Mouse (Mus musculus) MEL (cell line): ENCODE results near the gene Dusp5. TPM values are rescaled to one million over a fixed set of nuclear protein-coding genes. Genes with fewer than 3 reads are reported as not detected.
A peak's percentile ranks its signal among the peaks of the same experiment; 100 is the strongest.

Source experiments
- DNase-seq: peaks from one replicate; pipeline ENCODE4 v3.0.0; 2011; ENCODE audit warnings: low read depth, low spot score
- H3K27ac ChIP-seq: 2 replicates; pipeline ENCODE4 v1.5.1; 2012; ENCODE audit warnings: low read depth, mild to moderate bottlenecking, control low read depth, low read length, moderate library complexity; ENCODE audit not compliant: control insufficient read depth
- H3K27me3 ChIP-seq, 2 experiments: fragments of 150-350 bp in 1 of 2; sonication (generic) in 1 of 2; 2 replicates each; pipeline ENCODE4 v1.6.1; 2012; ENCODE audit warnings: low read length in 2 of 2, mild to moderate bottlenecking in 2 of 2, improper control_type of control experiment in 1 of 2, moderate library complexity in 1 of 2; ENCODE audit not compliant: insufficient read depth in 2 of 2, control insufficient read depth in 1 of 2
- H3K36me3 ChIP-seq, 2 experiments: 2 replicates each; pipeline ENCODE4 v1.6.1; 2012 to 2014; ENCODE audit warnings: low read length in 2 of 2, improper control_type of control experiment in 1 of 2, inconsistent platforms in 1 of 2, mild to moderate bottlenecking in 1 of 2; ENCODE audit not compliant: insufficient read depth in 2 of 2, control insufficient read depth in 1 of 2
- H3K4me1 ChIP-seq, 2 experiments: fragments of 150-350 bp in 1 of 2; sonication (generic) in 1 of 2; 2 replicates each; pipeline ENCODE4 v1.6.1; 2012; ENCODE audit warnings: low read length in 2 of 2, improper control_type of control experiment in 1 of 2, mild to moderate bottlenecking in 1 of 2; ENCODE audit not compliant: insufficient read depth in 2 of 2, control insufficient read depth in 1 of 2
- H3K4me3 ChIP-seq, 2 experiments: fragments of 150-350 bp in 1 of 2; sonication (generic) in 1 of 2; 2 replicates each; pipeline ENCODE4 v1.5.1; 2012; ENCODE audit warnings: low read depth in 2 of 2, low read length in 2 of 2, mild to moderate bottlenecking in 2 of 2, moderate library complexity in 2 of 2, control low read depth in 1 of 2, improper control_type of control experiment in 1 of 2; ENCODE audit not compliant: control insufficient read depth in 1 of 2, insufficient read depth in 1 of 2
- H3K79me2 ChIP-seq: 2 replicates; pipeline ENCODE4 v1.6.1; 2012; ENCODE audit warnings: mild to moderate bottlenecking, low read length, moderate library complexity; ENCODE audit not compliant: control insufficient read depth, poor library complexity, insufficient read depth
- H3K9ac ChIP-seq: 2 replicates; pipeline ENCODE4 v1.6.1; 2012; ENCODE audit warnings: low read depth, mild to moderate bottlenecking, control low read depth, low read length, moderate library complexity; ENCODE audit not compliant: control insufficient read depth, poor library complexity, severe bottlenecking
- H3K9me3 ChIP-seq: fragments of 150-350 bp; sonication (generic); replicated peaks from 2 replicates; pipeline ENCODE4 v1.6.1; 2012; ENCODE audit warnings: mild to moderate bottlenecking, low read length, improper control_type of control experiment, moderate library complexity; ENCODE audit not compliant: insufficient read depth
- CHD1 ChIP-seq: IDR thresholded peaks from 2 replicates; pipeline ENCODE4 v1.6.1; 2012; ENCODE audit warnings: low read depth, mild to moderate bottlenecking, inconsistent platforms, low read length, improper control_type of control experiment
- CHD2 ChIP-seq: IDR thresholded peaks from 2 replicates; pipeline ENCODE4 v1.6.1; 2011; ENCODE audit warnings: low read length, improper control_type of control experiment
- CTCF ChIP-seq, 3 experiments: IDR thresholded peaks in 2 of 3; conservative IDR thresholded peaks in 1 of 3; 2 replicates each; pipeline ENCODE4 v1.5.1; 2011 to 2012; ENCODE audit warnings: low read length in 3 of 3, low read depth in 2 of 3, mild to moderate bottlenecking in 2 of 3, improper control_type of control experiment in 1 of 3, inconsistent platforms in 1 of 3, mixed read lengths in 1 of 3, moderate library complexity in 1 of 3; ENCODE audit not compliant: control insufficient read depth in 1 of 3, insufficient read depth in 1 of 3, poor library complexity in 1 of 3, severe bottlenecking in 1 of 3
- E2F4 ChIP-seq: IDR thresholded peaks from 2 replicates; pipeline ENCODE4 v1.6.1; 2011; ENCODE audit warnings: low read depth, low read length, improper control_type of control experiment, borderline replicate concordance
- ELF1 ChIP-seq: IDR thresholded peaks from 2 replicates; pipeline ENCODE4 v1.6.1; 2014; ENCODE audit warnings: low read depth, mild to moderate bottlenecking, inconsistent platforms, low read length, improper control_type of control experiment, moderate library complexity
- EP300 ChIP-seq, 2 experiments: IDR thresholded peaks; 2 replicates each; pipeline ENCODE4 v1.6.1; 2011; ENCODE audit warnings: improper control_type of control experiment in 2 of 2, low read length in 2 of 2, low read depth in 1 of 2, mild to moderate bottlenecking in 1 of 2
- ETS1 ChIP-seq: IDR thresholded peaks from 2 replicates; pipeline ENCODE4 v1.6.1; 2012; ENCODE audit warnings: low read depth, mild to moderate bottlenecking, inconsistent platforms, low read length, improper control_type of control experiment, moderate library complexity
- GABPA ChIP-seq: IDR thresholded peaks from 2 replicates; pipeline ENCODE4 v1.6.1; 2012; ENCODE audit warnings: low read depth, mild to moderate bottlenecking, inconsistent platforms, low read length, improper control_type of control experiment, moderate library complexity
- GATA1 ChIP-seq: IDR thresholded peaks from 2 replicates; pipeline ENCODE4 v1.6.1; 2011; ENCODE audit warnings: low read depth, low read length, improper control_type of control experiment
- HCFC1 ChIP-seq: IDR thresholded peaks from 2 replicates; pipeline ENCODE4 v1.6.1; 2012; ENCODE audit warnings: low read depth, mild to moderate bottlenecking, inconsistent platforms, low read length, improper control_type of control experiment, moderate library complexity
- JUND ChIP-seq: IDR thresholded peaks from 2 replicates; pipeline ENCODE4 v1.6.1; 2011; ENCODE audit warnings: low read depth, mild to moderate bottlenecking, improper control_type of control experiment, low read length
- KAT2A ChIP-seq: conservative IDR thresholded peaks from 2 replicates; pipeline ENCODE4 v1.6.1; 2012; ENCODE audit warnings: low read depth, low read length, improper control_type of control experiment, inconsistent platforms
- MAFK ChIP-seq: IDR thresholded peaks from 2 replicates; pipeline ENCODE4 v1.6.1; 2011; ENCODE audit warnings: low read depth, mild to moderate bottlenecking, low read length, improper control_type of control experiment, borderline replicate concordance
- MAX ChIP-seq: IDR thresholded peaks from 2 replicates; pipeline ENCODE4 v1.6.1; 2011; ENCODE audit warnings: low read length, improper control_type of control experiment
- MAZ ChIP-seq: IDR thresholded peaks from 2 replicates; pipeline ENCODE4 v1.6.1; 2012; ENCODE audit warnings: low read depth, mild to moderate bottlenecking, inconsistent platforms, low read length, improper control_type of control experiment
- MEF2A ChIP-seq: IDR thresholded peaks from 2 replicates; pipeline ENCODE4 v1.6.1; 2014; ENCODE audit warnings: low read depth, mild to moderate bottlenecking, inconsistent platforms, low read length, improper control_type of control experiment; ENCODE audit not compliant: poor library complexity, insufficient replicate concordance, severe bottlenecking; ENCODE audit errors: extremely low read depth
- MXI1 ChIP-seq: IDR thresholded peaks from 2 replicates; pipeline ENCODE4 v1.6.1; 2011; ENCODE audit warnings: mild to moderate bottlenecking, low read depth, low read length, improper control_type of control experiment
- MYC ChIP-seq: IDR thresholded peaks from 2 replicates; pipeline ENCODE4 v1.6.1; 2011; ENCODE audit warnings: low read depth, mild to moderate bottlenecking, low read length, improper control_type of control experiment, moderate library complexity
- NELFE ChIP-seq: IDR thresholded peaks from 2 replicates; pipeline ENCODE4 v1.6.1; 2011; ENCODE audit warnings: low read depth, low read length, improper control_type of control experiment
- POLR2A ChIP-seq, 2 experiments: IDR thresholded peaks; 2 replicates each; pipeline ENCODE4 v1.6.1; 2011 to 2012; ENCODE audit warnings: low read length in 2 of 2, mild to moderate bottlenecking in 2 of 2, control low read depth in 1 of 2, improper control_type of control experiment in 1 of 2, low read depth in 1 of 2, moderate library complexity in 1 of 2; ENCODE audit not compliant: control insufficient read depth in 1 of 2, insufficient read depth in 1 of 2, poor library complexity in 1 of 2
- POLR2AphosphoS2 ChIP-seq: IDR thresholded peaks from 2 replicates; pipeline ENCODE4 v1.6.1; 2011; ENCODE audit warnings: low read length, improper control_type of control experiment
- POLR2AphosphoS5 ChIP-seq: IDR thresholded peaks from 2 replicates; pipeline ENCODE4 v1.6.1; 2012; ENCODE audit warnings: low read depth, borderline replicate concordance, mild to moderate bottlenecking, inconsistent platforms, low read length, moderate library complexity, mixed read lengths
- RAD21 ChIP-seq: IDR thresholded peaks from 2 replicates; pipeline ENCODE4 v1.6.1; 2011; ENCODE audit warnings: mild to moderate bottlenecking, low read depth, low read length, improper control_type of control experiment
- RCOR1 ChIP-seq: IDR thresholded peaks from 2 replicates; pipeline ENCODE4 v1.6.1; 2012; ENCODE audit warnings: low read depth, mild to moderate bottlenecking, inconsistent platforms, low read length, improper control_type of control experiment
- SMC3 ChIP-seq: IDR thresholded peaks from 2 replicates; pipeline ENCODE4 v1.6.1; 2011; ENCODE audit warnings: low read depth, low read length, improper control_type of control experiment
- TAL1 ChIP-seq: IDR thresholded peaks from 2 replicates; pipeline ENCODE4 v1.6.1; 2012; ENCODE audit warnings: mild to moderate bottlenecking, inconsistent platforms, low read length, moderate library complexity, mixed read lengths
- TBP ChIP-seq: IDR thresholded peaks from 2 replicates; pipeline ENCODE4 v1.8.0; 2011; ENCODE audit warnings: low read depth, low read length, improper control_type of control experiment
- TCF12 ChIP-seq: IDR thresholded peaks from 2 replicates; pipeline ENCODE4 v1.6.1; 2014; ENCODE audit warnings: low read depth, mild to moderate bottlenecking, inconsistent platforms, low read length, improper control_type of control experiment, moderate library complexity
- USF1 ChIP-seq: IDR thresholded peaks from 2 replicates; pipeline ENCODE4 v1.6.1; 2014; ENCODE audit warnings: low read depth, mild to moderate bottlenecking, inconsistent platforms, low read length, improper control_type of control experiment, moderate library complexity
- ZC3H11A ChIP-seq: IDR thresholded peaks from 2 replicates; pipeline ENCODE4 v1.6.1; 2012; ENCODE audit warnings: low read depth, mild to moderate bottlenecking, inconsistent platforms, low read length, improper control_type of control experiment
- ZKSCAN1 ChIP-seq: IDR thresholded peaks from 2 replicates; pipeline ENCODE4 v1.6.1; 2012; ENCODE audit warnings: low read depth, mild to moderate bottlenecking, inconsistent platforms, low read length, improper control_type of control experiment, moderate library complexity
- ZMIZ1 ChIP-seq: IDR thresholded peaks from 2 replicates; pipeline ENCODE4 v1.6.1; 2012; ENCODE audit warnings: low read depth, mild to moderate bottlenecking, inconsistent platforms, low read length, improper control_type of control experiment, moderate library complexity
- ZNF384 ChIP-seq: IDR thresholded peaks from 2 replicates; pipeline ENCODE4 v1.6.1; 2012; ENCODE audit warnings: low read depth, mild to moderate bottlenecking, inconsistent platforms, low read length, improper control_type of control experiment
- polyA plus RNA-seq, 2 experiments: library from polyadenylated mRNA; stranded (reverse) in 1 of 2; unstranded in 1 of 2; fragments of >175 nt in 1 of 2; fragments of >200 nt in 1 of 2; gene quantifications; 2 replicates each; pipeline versions ENCODE4 v1.2.1 to v1.2.4; 2012; ENCODE audit warnings: low replicate concordance in 2 of 2, low read depth in 1 of 2; ENCODE audit not compliant: insufficient read length in 2 of 2, insufficient read depth in 1 of 2, missing spikeins in 1 of 2
- total RNA-seq: library from RNA; depleted of rRNA; stranded (reverse); fragments of 300-350 nt; gene quantifications from 2 replicates; pipeline ENCODE4 v1.2.3, GENCODE M21; 2012

The Dusp5 gene
- total and polyA plus RNA-seq, 3 experiments, result 7.6 to 13.8 TPM; not detected in 1

GRCm38 (mm10) chr19:53529705-53530562 lies 1.0 kb downstream of the Dusp5 start:
- no peak overlapping the region for H3K27ac ChIP-seq
- H3K27me3 ChIP-seq, result no peaks in the 10 kb centered on the region

GRCm38 (mm10) chr19:53531416-53531815 lies 2.5 kb downstream of the Dusp5 start:
- no peak overlapping the region for H3K4me3 ChIP-seq
- no peaks in the 10 kb centered on the region for H3K9me3 ChIP-seq
- no peak for DNase-seq
- H3K9ac ChIP-seq, result no peak overlapping the region
- TF ChIP-seq POLR2AphosphoS2 (no peak), TCF12 (no peak)
- TF ChIP-seq, all 39 proteins: peak for 0
- H3K36me3 ChIP-seq, result peaks cover 0 to 26% of the 10 kb centered on the region in 2 experiments; a peak in 3 of 4 replicates
- H3K27ac ChIP-seq, result no peak overlapping the region
- no peaks in the 10 kb centered on the region for H3K27me3 ChIP-seq
- H3K4me1 ChIP-seq, result peaks cover 5 to 32% of the 10 kb centered on the region in 2 experiments
- peaks cover 8% of the 10 kb centered on the region for H3K79me2 ChIP-seq

More at GRCm38 (mm10) chr19:53529705-53530562, 1.0 kb downstream of the Dusp5 start:
- Histone ChIP-seq H3K4me3 (peak overlapping the region; percentile 69 to 88), H3K9ac (peak overlapping the region; percentile 70), H3K4me1 (peaks cover 5 to 32% of the 10 kb centered on the region in 2 experiments), H3K9me3 (no peaks in the 10 kb centered on the region), H3K36me3 (peaks cover 0 to 26% of the 10 kb centered on the region in 2 experiments; a peak in 2 of 4 replicates), H3K79me2 (peaks cover 8% of the 10 kb centered on the region)
- peak; percentile 73 for DNase-seq
- TF ChIP-seq MAFK (no peak), CTCF (IDR thresholded peaks at IDR 0.05 in 2 of 3, conservative IDR thresholded peaks at IDR 0.05 in 1 of 3; ENCODE audit: control insufficient read depth in 1 of 3, insufficient read depth in 1 of 3, low read depth in 2 of 3, low read length in 3 of 3, poor library complexity in 1 of 3, severe bottlenecking in 1 of 3) (no peak), CHD1 (peak; percentile 78; the same call in 1 of the 2 replicates), ZMIZ1 (no peak), ELF1 (no peak), POLR2AphosphoS2 (no peak), MXI1 (peak; percentile 34; the same call in 1 of the 2 replicates), ZKSCAN1 (no peak), ZC3H11A (no peak), CHD2 (no peak), NELFE (no peak), TAL1 (no peak), RCOR1 (peak; percentile 88), E2F4 (no peak), EP300 (IDR thresholded peaks at IDR 0.05; ENCODE audit: low read depth in 1 of 2, low read length in 2 of 2) (peak; percentile 31 to 48; a peak in 1 of 4 replicates), GATA1 (no peak; the same call in 1 of the 2 replicates), TBP (no peak), TCF12 (0 out of 2 replicates have a peak, but pooled peaks have one; percentile 18), MAX (peak; percentile 32; the same call in 1 of the 2 replicates), POLR2A (IDR thresholded peaks at IDR 0.05; ENCODE audit: control insufficient read depth in 1 of 2, insufficient read depth in 1 of 2, low read depth in 1 of 2, low read length in 2 of 2, poor library complexity in 1 of 2) (no peak), GABPA (no peak), POLR2AphosphoS5 (no peak), KAT2A (no peak), ZNF384 (no peak), JUND (no peak), RAD21 (no peak), HCFC1 (no peak), MEF2A (no peak), MAZ (no peak), MYC (no peak), SMC3 (no peak), ETS1 (peak; percentile 32; the same call in 1 of the 2 replicates), USF1 (no peak)
